Mouse (Mus musculus): ENCODE data around the gene Smap1. TPM values are rescaled to one million over a fixed set of nuclear protein-coding genes. Genes with fewer than 3 reads are reported as not detected.

The Smap1 gene
- total RNA-seq, 2 experiments from 2014 or later: 207 to 219 TPM

DNA sequence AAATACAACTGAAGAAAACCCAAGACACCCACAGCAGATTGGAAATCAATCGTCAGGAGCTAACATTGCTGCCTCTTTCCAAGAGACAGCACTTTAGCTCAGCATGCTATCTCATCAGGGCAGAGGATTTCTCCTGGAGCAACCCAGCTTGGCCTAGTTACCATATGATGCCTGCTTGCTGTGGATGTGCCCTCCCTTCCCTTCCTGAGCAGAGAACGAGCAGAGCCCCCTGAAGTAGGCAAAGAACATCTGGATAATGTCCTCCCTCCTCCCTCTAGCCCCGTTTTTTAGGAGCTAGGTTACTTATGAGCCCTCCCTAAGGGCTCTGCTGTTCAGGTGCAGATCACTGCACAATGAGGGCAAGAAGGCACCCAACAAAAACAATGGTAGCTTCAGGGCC lies 79.5 kb downstream of the Smap1 start:
- no peak for DNase-seq
- intact Hi-C loops (cut with DNase I): no loop called here

DNA sequence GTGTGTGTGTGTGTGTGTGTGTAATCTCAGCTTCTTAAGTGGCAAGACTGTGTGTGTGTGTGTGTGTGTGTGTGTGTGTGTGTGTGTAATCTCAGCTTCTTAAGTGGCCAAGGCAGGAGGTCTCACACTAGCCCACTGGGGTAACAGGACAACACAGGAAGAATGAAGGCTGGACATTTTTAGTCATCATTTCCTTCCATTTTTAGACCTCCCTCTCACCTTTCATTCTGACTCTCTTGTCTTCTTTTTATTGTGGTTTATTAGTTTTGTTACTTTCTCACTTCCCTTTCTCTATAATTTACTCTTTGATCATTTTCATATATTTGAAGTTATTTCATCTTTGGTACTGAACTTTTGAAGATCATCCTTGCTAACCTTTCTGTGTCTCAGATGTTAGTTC lies 81.2 kb downstream of the Smap1 start:
- intact Hi-C loops (cut with DNase I): no loop called here
- no peak for DNase-seq

DNA sequence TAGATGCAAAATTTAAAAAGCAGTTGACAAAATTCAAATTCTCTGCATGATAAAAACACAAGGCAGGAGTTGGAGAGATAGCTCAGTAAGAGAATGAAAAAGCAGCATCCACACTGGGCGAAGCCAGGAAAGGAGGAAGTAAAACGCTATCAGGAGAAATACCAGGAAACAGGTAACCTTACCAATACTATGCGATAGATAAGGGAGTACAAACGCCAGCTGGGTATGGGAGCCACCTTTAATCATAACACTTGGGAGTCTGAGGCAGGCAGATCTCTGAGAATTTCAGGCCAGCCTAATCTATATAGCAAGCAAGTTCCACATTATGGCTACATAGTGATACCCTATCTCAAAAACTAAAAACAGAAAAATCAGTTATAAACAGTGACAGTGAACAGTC lies 85.5 kb downstream of the Smap1 start:
- DNase-seq: no peak

DNA sequence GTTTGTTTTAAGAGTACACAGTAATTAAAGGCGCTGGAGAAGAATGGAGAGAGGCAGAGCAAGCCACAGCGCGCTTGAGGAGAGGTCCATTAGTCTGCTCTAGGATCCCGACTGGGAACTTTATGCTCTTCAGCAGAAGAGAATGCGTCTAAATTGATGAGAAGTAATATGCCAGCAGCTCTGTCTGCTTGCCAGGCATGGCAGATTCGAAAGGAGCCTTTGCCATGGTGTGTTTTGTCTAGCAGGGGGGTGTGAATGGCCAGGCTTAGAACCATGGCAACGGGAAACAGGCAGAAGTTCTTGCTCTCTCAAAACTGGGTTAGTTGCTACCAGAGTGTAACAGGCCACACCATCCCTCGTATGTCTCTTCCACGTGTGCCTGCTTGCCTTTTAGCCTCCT lies 87.3 kb downstream of the Smap1 start:
- intact Hi-C loops (cut with DNase I): no loop called here
- DNase-seq: peak; percentile 46

More for the DNA sequence above, 85.5 kb downstream of the Smap1 start:
- intact Hi-C loops (cut with DNase I): no loop called here

DNA sequence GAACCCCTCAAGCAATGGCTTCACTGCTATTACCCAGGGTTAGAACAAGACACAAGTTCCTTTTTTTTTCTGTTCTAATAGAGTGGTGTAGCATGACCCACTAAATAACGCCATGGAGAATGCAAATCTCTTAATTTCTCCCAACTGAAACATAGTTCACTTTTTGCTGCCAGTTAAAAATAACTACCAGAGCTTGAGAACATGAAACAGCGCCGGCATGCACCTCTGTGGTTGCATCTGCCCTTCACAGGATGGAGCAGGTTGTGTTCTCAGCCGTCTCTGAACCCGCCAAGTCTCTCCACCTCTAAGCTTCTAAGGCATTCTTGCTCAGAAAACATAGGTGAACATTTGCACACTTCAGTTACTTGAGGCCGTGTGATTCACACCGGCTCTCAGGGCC lies 87.9 kb downstream of the Smap1 start:
- no peak for DNase-seq
- intact Hi-C loops (cut with DNase I): no loop called here

DNA sequence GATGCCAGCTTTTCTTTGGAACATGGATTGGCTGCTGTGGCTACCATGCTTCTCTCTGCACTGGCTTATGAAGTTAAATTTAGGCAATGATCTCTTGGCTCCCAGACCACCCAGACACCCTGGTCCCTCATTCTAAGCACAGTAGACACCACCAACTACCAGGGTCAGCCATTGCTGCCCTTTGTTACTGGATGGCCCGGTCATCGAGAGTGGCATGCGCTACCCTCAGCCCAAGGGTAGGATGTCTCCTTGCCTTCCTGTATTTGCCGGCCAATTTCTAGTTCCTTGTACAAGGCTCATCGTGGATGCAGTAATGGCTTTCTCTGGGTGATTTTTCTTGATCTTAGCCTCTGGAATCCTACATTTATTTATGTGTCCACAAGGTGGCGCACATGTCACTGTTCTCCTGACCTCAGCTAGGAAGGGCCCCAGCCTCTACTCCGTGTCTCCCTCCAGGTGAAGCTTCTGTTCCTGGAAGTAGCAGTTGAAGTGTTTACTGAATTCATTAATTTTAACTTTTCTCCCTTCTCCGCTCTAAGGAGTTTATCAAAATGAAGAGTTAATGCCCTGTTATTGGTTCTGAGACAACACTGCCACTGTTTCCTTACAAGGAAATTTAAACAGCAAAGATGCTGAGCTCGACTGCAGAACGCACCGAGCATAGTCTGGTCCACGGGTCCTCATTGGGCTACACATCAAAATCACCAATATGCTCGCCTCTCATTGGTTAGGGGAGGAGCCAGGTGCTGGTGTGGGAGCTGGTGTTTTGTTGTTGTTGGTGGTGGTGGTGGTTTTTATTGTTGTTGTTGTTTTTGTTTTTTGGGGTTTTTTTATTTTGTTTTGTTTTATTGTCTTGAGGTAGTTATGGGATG lies 95.0 kb downstream of the Smap1 start:
- intact Hi-C loops (cut with DNase I): no loop called here
- peak; percentile 60 for DNase-seq

DNA sequence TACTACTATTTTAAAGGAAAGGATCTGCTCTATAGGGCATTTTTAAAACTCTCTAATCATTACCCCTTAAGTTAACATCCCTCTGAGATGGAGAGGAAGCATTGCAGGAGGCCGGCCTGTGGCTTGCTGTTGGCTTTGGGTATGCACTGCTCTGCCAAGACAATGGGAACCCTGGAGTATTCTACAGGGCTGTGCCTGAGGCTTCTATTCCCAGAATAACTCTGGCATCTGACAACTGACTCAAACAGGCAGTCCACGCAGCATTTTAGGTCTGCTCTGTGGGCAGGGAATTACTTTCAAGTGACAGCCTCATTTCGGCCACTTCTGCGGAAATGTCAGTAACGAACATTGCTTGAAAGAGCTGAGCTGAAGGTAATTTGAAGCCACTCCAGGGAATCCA lies 100.5 kb downstream of the Smap1 start:
- DNase-seq: no peak
- intact Hi-C loops (cut with DNase I): no loop called here

DNA sequence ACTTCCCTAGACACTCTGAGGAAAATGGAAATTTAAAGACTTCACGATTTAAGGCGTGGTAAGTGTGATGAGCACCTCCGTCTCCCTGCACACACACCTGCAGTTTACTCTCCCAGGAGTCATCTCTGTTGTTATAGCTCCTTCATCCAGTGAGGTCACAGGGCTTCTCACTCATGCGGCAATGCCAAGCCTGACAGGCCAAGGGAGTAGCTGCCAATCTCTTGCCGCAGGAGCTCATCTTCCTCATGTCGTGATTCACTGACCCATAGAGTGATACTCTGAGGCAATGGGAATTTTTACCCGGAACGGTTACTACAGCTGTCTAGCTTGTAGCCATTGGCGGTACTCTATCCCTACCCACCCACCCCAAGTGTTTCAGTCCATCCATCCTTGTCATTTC lies 123.8 kb downstream of the Smap1 start:
- intact Hi-C loops (cut with DNase I): no loop called here
- DNase-seq: no peak

Other genes starting within 250 kb of the Smap1 start
- 10 to 100 TPM; 16.6 to 19.9 TPM for gene B3gat2, start 160.6 kb downstream of the Smap1 start, total RNA-seq (2021)
- 10 to 100 TPM; 43.4 to 48.3 TPM for gene Sdhaf4, start 83.3 kb upstream of the Smap1 start, total RNA-seq (2021)
- 10 to 100 TPM; 42.8 to 43.2 TPM for gene Fam135a, start 178.0 kb upstream of the Smap1 start, total RNA-seq (2021)

Data from left cerebral cortex, postnatal 4 days (tissue).